Mouse (Mus musculus): ENCODE results near the gene Ccl7. TPM values are rescaled to one million over a fixed set of nuclear protein-coding genes. Genes with fewer than 3 reads are reported as not detected.

Ccl7 gene
- polyA plus RNA-seq, 2 experiments = 0.16 to 0.33 TPM

DNA sequence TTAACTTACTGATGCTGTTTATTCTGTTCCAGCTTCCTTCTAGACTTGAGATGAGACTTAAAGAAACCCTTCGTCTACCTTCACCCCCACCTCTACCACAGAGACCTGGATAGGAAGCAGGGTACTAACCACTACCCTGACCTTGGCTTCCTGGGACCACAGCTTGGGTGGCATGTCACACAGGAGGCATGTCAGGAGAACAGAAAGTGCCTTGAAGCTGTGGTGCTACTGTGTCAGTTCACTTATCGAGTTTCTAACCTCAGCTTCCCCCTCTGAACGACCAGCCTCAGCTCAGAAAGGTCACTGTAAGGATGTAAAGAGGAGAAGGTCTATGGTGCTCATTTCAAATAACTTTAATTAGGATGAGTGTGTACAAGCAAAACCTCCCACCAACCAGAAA is 24.1 kb upstream of the Ccl7 start:
- ATAC-seq (ENCODE audit: insufficient read depth) (no peak), DNase-seq (ENCODE audit: low read depth in 3 of 3, low spot score in 3 of 3) (no peak)
- Histone ChIP-seq H3K36me3 (replicated peaks; ENCODE audit: control insufficient read depth, insufficient read depth, low read depth) (no peaks in the 10 kb centered on the region), H3K27ac (no peak overlapping the region), H3K4me3 (ENCODE audit: insufficient read depth in 1 of 2, low read depth in 2 of 2, low read length in 2 of 2) (no peak overlapping the region), H3K9me3 (ENCODE audit: control insufficient read depth, low read length) (no peaks in the 10 kb centered on the region), H3K9ac (replicated peaks) (no peak overlapping the region), H3K4me1 (replicated peaks; ENCODE audit: control insufficient read depth in 2 of 2, insufficient read depth in 2 of 2, low read length in 1 of 2) (peaks cover 0 to 8% of the 10 kb centered on the region in 2 experiments; a peak in 2 of 4 replicates), H3K4me2 (ENCODE audit: low read depth) (no peak overlapping the region), H3K27me3 (ENCODE audit: control insufficient read depth, insufficient read depth, low read length) (no peaks in the 10 kb centered on the region)
- TF ChIP-seq CTCF (IDR thresholded peaks at IDR 0.05; ENCODE audit: low read depth) = no peak
- no peak for TF ChIP-seq EP300 (IDR thresholded peaks at IDR 0.05; ENCODE audit: low read depth)
- WGBS (ENCODE audit: insufficient replicate concordance) = 27% methylated on average over 3 of the region's 3 CpGs

DNA sequence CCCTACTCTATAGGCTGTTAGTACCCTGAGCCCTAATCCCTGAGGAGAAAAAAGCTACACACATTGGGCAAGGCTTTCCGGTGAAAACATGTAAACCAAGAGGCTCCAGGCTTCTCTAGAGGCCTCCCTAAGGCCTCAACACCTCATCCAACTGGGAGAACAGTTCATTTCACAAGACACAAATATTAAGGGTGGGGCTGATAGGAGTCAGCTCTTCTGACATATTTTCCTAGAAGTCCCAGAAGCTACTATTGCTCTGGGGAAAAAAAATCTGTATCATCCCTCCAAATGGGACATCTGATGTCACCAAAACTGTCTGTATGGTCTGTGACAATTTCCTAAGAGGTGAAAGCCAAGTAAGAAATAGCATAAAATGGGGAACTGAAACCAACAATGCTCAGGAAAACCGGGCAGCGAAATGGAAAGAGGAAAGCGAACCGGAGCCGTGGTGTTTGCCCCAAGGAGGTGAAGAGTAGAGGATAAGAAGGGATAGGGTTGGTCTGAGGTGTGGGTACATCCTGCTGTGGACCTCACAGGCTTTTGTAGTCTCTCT is 22.9 kb upstream of the Ccl7 start:
- Histone ChIP-seq H3K27me3 (ENCODE audit: control insufficient read depth, insufficient read depth, low read length) (no peaks in the 10 kb centered on the region), H3K9ac (replicated peaks) (no peak overlapping the region), H3K4me3 (ENCODE audit: insufficient read depth in 1 of 2, low read depth in 2 of 2, low read length in 2 of 2) (no peak overlapping the region), H3K9me3 (ENCODE audit: control insufficient read depth, low read length) (no peaks in the 10 kb centered on the region), H3K27ac (no peak overlapping the region), H3K4me2 (ENCODE audit: low read depth) (no peak overlapping the region), H3K36me3 (replicated peaks; ENCODE audit: control insufficient read depth, insufficient read depth, low read depth) (no peaks in the 10 kb centered on the region), H3K4me1 (replicated peaks; ENCODE audit: control insufficient read depth in 2 of 2, insufficient read depth in 2 of 2, low read length in 1 of 2) (peaks cover 0 to 8% of the 10 kb centered on the region in 2 experiments; a peak in 2 of 4 replicates)
- ATAC-seq (ENCODE audit: insufficient read depth) = no peak
- WGBS (ENCODE audit: insufficient replicate concordance) = 62% methylated on average over 6 of the region's 6 CpGs
- no peak for DNase-seq (ENCODE audit: low read depth in 3 of 3, low spot score in 3 of 3)
- TF ChIP-seq EP300 (IDR thresholded peaks at IDR 0.05; ENCODE audit: low read depth) (no peak), CTCF (IDR thresholded peaks at IDR 0.05; ENCODE audit: low read depth) (no peak)

- Histone ChIP-seq H3K27me3 (ENCODE audit: control insufficient read depth, insufficient read depth, low read length) (no peaks in the 10 kb centered on the region), H3K9ac (replicated peaks) (no peak overlapping the region), H3K4me2 (ENCODE audit: low read depth) (no peak overlapping the region), H3K4me1 (replicated peaks; ENCODE audit: control insufficient read depth in 2 of 2, insufficient read depth in 2 of 2, low read length in 1 of 2) (peaks cover 0 to 8% of the 10 kb centered on the region in 2 experiments; a peak in 2 of 4 replicates), H3K4me3 (ENCODE audit: insufficient read depth in 1 of 2, low read depth in 2 of 2, low read length in 2 of 2) (no peak overlapping the region), H3K27ac (no peak overlapping the region), H3K9me3 (ENCODE audit: control insufficient read depth, low read length) (no peaks in the 10 kb centered on the region), H3K36me3 (replicated peaks; ENCODE audit: control insufficient read depth, insufficient read depth, low read depth) (no peaks in the 10 kb centered on the region)
- TF ChIP-seq CTCF (IDR thresholded peaks at IDR 0.05; ENCODE audit: low read depth) = no peak
- TF ChIP-seq EP300 (IDR thresholded peaks at IDR 0.05; ENCODE audit: low read depth) = no peak
- DNase-seq (ENCODE audit: low read depth in 3 of 3, low spot score in 3 of 3) = no peak
- ATAC-seq (ENCODE audit: insufficient read depth) = no peak
- 36% methylated on average over 4 of the region's 4 CpGs for WGBS (ENCODE audit: insufficient replicate concordance)
These were observed 21.7 kb upstream of the Ccl7 start for GRCm38 (mm10) chr11:82023769-82024168.

GRCm38 (mm10) chr11:82030171-82030570 is 15.3 kb upstream of the Ccl7 start:
- no peak for ATAC-seq (ENCODE audit: insufficient read depth)
- Histone ChIP-seq H3K4me2 (ENCODE audit: low read depth) (no peak overlapping the region), H3K4me1 (replicated peaks; ENCODE audit: control insufficient read depth in 2 of 2, insufficient read depth in 2 of 2, low read length in 1 of 2) (no peaks in the 10 kb centered on the region), H3K9me3 (ENCODE audit: control insufficient read depth, low read length) (no peaks in the 10 kb centered on the region), H3K36me3 (replicated peaks; ENCODE audit: control insufficient read depth, insufficient read depth, low read depth) (no peaks in the 10 kb centered on the region), H3K27ac (no peak overlapping the region), H3K4me3 (ENCODE audit: insufficient read depth in 1 of 2, low read depth in 2 of 2, low read length in 2 of 2) (no peak overlapping the region), H3K27me3 (ENCODE audit: control insufficient read depth, insufficient read depth, low read length) (no peaks in the 10 kb centered on the region), H3K9ac (replicated peaks) (no peak overlapping the region)
- WGBS (ENCODE audit: insufficient replicate concordance) = 46% methylated on average over 2 of the region's 2 CpGs
- no peak for TF ChIP-seq EP300 (IDR thresholded peaks at IDR 0.05; ENCODE audit: low read depth)
- TF ChIP-seq CTCF (IDR thresholded peaks at IDR 0.05; ENCODE audit: low read depth) = no peak
- no peak for DNase-seq (ENCODE audit: low read depth in 3 of 3, low spot score in 3 of 3)

GRCm38 (mm10) chr11:82032136-82032535 is 13.4 kb upstream of the Ccl7 start:
- ATAC-seq (ENCODE audit: insufficient read depth) (no peak), DNase-seq (ENCODE audit: low read depth in 3 of 3, low spot score in 3 of 3) (no peak)
- Histone ChIP-seq H3K4me3 (ENCODE audit: insufficient read depth in 1 of 2, low read depth in 2 of 2, low read length in 2 of 2) (no peak overlapping the region), H3K4me2 (ENCODE audit: low read depth) (no peak overlapping the region), H3K27me3 (ENCODE audit: control insufficient read depth, insufficient read depth, low read length) (no peaks in the 10 kb centered on the region), H3K27ac (no peak overlapping the region), H3K36me3 (replicated peaks; ENCODE audit: control insufficient read depth, insufficient read depth, low read depth) (no peaks in the 10 kb centered on the region), H3K9ac (replicated peaks) (no peak overlapping the region), H3K9me3 (ENCODE audit: control insufficient read depth, low read length) (no peaks in the 10 kb centered on the region), H3K4me1 (replicated peaks; ENCODE audit: control insufficient read depth in 2 of 2, insufficient read depth in 2 of 2, low read length in 1 of 2) (no peaks in the 10 kb centered on the region)
- no peak for TF ChIP-seq EP300 (IDR thresholded peaks at IDR 0.05; ENCODE audit: low read depth)
- no peak for TF ChIP-seq CTCF (IDR thresholded peaks at IDR 0.05; ENCODE audit: low read depth)

Data from liver, embryonic 14.5 days (tissue).